Mouse (Mus musculus) lung, postnatal 0 days (tissue): ENCODE data around the gene Nup54.

Experiments used
- CTCF ChIP-seq: IDR thresholded peaks from 2 replicates; pipeline ENCODE4 v1.5.1; 2016; ENCODE audit warnings: antibody characterized with exemption, mild to moderate bottlenecking
- EP300 ChIP-seq: IDR thresholded peaks from 2 replicates; pipeline ENCODE4 v1.6.1; 2016; ENCODE audit warnings: antibody characterized with exemption, mild to moderate bottlenecking, control low read depth

DNA sequence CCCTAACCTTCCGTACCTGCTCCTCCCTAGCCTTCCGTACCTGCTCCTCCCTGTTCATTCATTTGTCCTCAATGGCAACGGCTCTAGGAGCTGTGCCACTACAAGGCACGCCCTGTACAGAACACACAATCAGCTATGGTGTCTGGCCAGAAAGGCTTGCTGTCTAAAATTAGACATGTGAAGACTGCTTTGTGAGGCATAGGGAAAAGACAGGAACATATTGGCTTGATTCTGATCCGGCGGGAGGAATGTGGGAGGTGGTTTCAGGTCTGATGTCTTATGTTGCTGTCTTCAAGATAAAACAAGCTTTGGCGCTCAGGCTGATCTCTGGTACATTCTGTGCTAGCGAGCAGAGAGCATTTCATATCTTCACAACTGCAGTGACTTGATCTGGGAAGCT lies 44.4 kb downstream of the Nup54 start:
- TF ChIP-seq EP300 (no peak), CTCF (no peak)
